Mouse (Mus musculus) ovary, adult 2 months (tissue): Measurements from ENCODE around the gene Map7d3. TPM values are rescaled to one million over a fixed set of nuclear protein-coding genes. Genes with fewer than 3 reads are reported as not detected.

Source experiments
- polyA plus RNA-seq: library from polyadenylated mRNA; depleted of rRNA; stranded (reverse); fragments of >200 nt; gene quantifications from 2 replicates; pipeline ENCODE4 v1.2.3, GENCODE M21; 2012; rRNA removed

Gene Map7d3
- 0.06 and 0.14 TPM in 2 replicates for polyA plus RNA-seq

DNA sequence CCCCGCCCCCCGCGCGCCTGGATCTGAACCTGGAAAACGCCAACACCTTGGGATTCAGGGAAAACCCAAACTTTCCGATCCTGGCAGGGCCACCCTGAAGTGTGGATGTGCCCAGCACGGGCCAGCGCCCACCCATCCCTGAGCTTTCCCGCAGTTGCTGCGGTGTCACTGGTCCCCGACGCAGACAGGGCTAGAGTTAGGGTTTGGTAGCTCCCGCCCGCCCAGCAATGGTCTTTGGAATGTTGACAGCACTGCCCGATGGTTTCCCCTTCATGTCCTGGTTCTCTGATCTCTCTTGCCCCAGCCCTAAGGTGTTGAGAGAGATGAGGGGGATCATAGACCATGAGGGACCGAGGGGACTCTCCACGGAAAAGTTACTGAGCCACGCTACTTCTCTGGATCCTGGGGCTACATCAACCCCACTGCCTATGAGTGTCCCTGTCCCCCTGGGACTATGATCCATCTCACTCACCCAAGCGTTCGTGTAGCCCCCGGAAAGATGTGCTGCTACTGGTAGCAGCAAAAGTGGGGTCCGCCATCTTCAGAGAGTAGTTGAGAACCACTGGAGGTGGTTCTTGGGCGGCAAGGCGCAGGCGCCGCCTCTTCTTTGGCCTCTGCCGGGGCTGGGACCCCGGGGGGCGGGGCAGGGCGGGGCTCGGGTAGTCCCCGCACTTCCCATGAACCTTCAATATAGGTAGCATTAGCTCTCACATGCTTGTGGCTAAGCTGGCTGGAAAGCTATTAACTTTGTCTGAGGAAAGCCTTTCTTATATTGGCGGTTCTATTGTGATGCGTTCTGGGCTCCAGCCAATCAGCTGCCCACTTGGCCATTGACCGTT lies at the start of gene Map7d3:
Gene Map7d3, minus strand, starts transcription at position 562 of the 839 bp plus-strand sequence.

DNA sequence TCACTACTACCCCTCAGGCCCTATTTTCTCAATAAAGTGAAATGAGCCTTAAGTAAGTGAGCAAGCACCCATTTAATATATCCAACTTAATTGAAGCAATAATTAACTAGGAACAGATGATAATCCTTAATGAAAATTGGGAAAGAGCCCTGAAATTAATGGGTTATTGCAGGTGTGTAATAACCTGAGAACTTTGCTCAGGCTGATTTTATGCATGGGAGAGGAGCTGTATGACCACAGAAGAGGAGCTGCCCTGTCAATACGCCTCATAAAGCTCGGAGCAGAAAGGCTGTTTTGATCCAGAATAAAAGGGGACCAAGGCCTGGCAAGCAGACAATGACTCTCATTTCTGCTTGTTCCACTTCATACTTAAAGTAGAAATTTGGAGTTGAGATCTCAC lies 47.7 kb upstream of the Map7d3 start, which contains the start of gene Adgrg4:
Gene Adgrg4, plus strand, starts transcription at position 301 of the 400 bp plus-strand sequence.

Other genes starting within 250 kb of the Map7d3 start
- gene Mmgt1, start 224.3 kb downstream of the Map7d3 start, polyA plus RNA-seq = 3.6 TPM in 2 replicates
- 16.9 and 18.5 TPM in 2 replicates for gene Slc9a6, start 212.6 kb downstream of the Map7d3 start, polyA plus RNA-seq
- 223 and 244 TPM in 2 replicates for gene Fhl1, start 90.5 kb downstream of the Map7d3 start, polyA plus RNA-seq
- gene Adgrg4, start 47.8 kb upstream of the Map7d3 start, polyA plus RNA-seq = not detected in 2 replicates
- gene Brs3, start 220.7 kb upstream of the Map7d3 start, polyA plus RNA-seq = not detected in 2 replicates
- gene Htatsf1, start 231.3 kb upstream of the Map7d3 start, polyA plus RNA-seq = 26.9 and 39.1 TPM in 2 replicates